Mouse (Mus musculus) liver, adult 2 months (tissue): ENCODE measurements around the gene Slc48a1.

Source experiments
- CTCF ChIP-seq: fragments of 200-500 bp; IDR thresholded peaks from 2 replicates; pipeline ENCODE4 v1.5.1; 2011; ENCODE audit warnings: low read depth, low read length, control low read depth
- POLR2A ChIP-seq: fragments of 200-500 bp; IDR thresholded peaks from 2 replicates; pipeline ENCODE4 v1.6.1; 2011; ENCODE audit warnings: low read length, control low read depth; ENCODE audit not compliant: insufficient read depth; ENCODE audit errors: extremely low read depth

DNA sequence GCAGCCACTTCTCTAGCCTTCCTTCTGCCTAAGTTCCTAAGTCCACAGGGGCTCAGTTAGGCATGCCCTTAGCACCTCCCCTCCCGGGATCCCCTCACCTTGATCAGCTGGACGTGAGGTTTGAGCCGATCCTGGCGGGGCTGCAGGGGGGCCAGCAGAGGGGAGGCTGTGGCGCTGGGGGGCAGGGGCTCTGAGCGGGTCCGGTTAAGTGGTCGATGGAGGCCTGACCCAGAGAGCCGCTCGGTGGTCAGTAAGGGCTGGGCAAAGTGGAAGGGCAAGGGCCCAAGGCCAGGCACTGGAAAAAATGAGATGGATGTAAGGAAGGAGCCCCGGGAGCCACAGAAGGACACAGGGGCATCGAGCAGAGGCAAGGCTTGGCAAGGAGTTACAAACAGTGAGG is 29.5 kb downstream of the Slc48a1 start:
- no peak for TF ChIP-seq CTCF
- no peak for TF ChIP-seq POLR2A
